17 mouse cellular contexts compared by ENCODE assay signal in genomic region chr2:79174282-79174681, GRCm38 (mm10).
"Had no signal": no experiment of that assay in that cellular context is flagged by ENCODE, and none has a peak within 500 bp of the region (broad histone marks: within the 10 kb centered on the region; RNA-seq: fewer than 3 reads in every experiment).

No protein-coding gene starts in this region.

- H3K9ac ChIP-seq: liver, embryonic 13.5 days; liver, embryonic 15.5 days; liver, postnatal 0 days; lung, embryonic 15.5 days; midbrain, embryonic 13.5 days; neural tube, embryonic 12.5 days had no signal

- H3K36me3 ChIP-seq: liver, embryonic 13.5 days; liver, embryonic 15.5 days; lung, embryonic 15.5 days; midbrain, embryonic 13.5 days; neural tube, embryonic 12.5 days had no signal

- H3K4me3 ChIP-seq: liver, embryonic 13.5 days; liver, embryonic 15.5 days; lung, embryonic 15.5 days; megakaryocyte, embryonic 14.5 days; midbrain, embryonic 13.5 days; neural tube, embryonic 12.5 days had no signal

- H3K9me3 ChIP-seq: liver, embryonic 13.5 days; liver, embryonic 15.5 days; lung, embryonic 15.5 days; megakaryocyte, embryonic 14.5 days; midbrain, embryonic 13.5 days; neural tube, embryonic 12.5 days had no signal

- H3K27ac ChIP-seq: liver, embryonic 15.5 days; lung, embryonic 15.5 days; macrophage; midbrain, embryonic 13.5 days; neural tube, embryonic 12.5 days had no signal

- H3K27me3 ChIP-seq: liver, embryonic 13.5 days; liver, embryonic 15.5 days; lung, embryonic 15.5 days; megakaryocyte, embryonic 14.5 days; midbrain, embryonic 13.5 days; neural tube, embryonic 12.5 days had no signal

- DNase-seq: liver, embryonic 13.5 days; liver, postnatal 0 days; lung, adult 2 months; lung, postnatal 14 days; lung, postnatal 36 days; right cerebral cortex, postnatal 14 days; thymus, adult 18-20 months; thymus, postnatal 14 days; thymus, postnatal 36 days had no signal

- H3K4me2 ChIP-seq: liver, embryonic 15.5 days; lung, embryonic 15.5 days; midbrain, embryonic 11.5 days; midbrain, embryonic 13.5 days; neural tube, embryonic 12.5 days had no signal

- H3K4me1 ChIP-seq: lung, embryonic 15.5 days; midbrain, embryonic 13.5 days; neural tube, embryonic 12.5 days had no signal

- ATAC-seq: liver, postnatal 0 days; lung, postnatal 0 days; midbrain, embryonic 13.5 days had no signal
